Mouse (Mus musculus) liver, embryonic 14.5 days (tissue): Measurements from ENCODE around the gene Kcnt2. TPM values are rescaled to one million over a fixed set of nuclear protein-coding genes. Genes with fewer than 3 reads are reported as not detected.

Experiments
- ATAC-seq: fragments of 200-750 bp; cut with Nextera tagmentation; 2 replicates; pipeline ENCODE4 v1.8.0; 2017; ENCODE audit warnings: moderate number of reproducible peaks, mild to moderate bottlenecking, moderate library complexity; ENCODE audit not compliant: insufficient read depth
- DNase-seq, 3 experiments: peaks; one replicate each; pipeline ENCODE4 v3.0.0-alpha.2; 2012 to 2013; ENCODE audit warnings: low read depth in 3 of 3, low spot score in 3 of 3
- H3K27ac ChIP-seq: fragments of 300-500 bp; sonication (generic); 2 replicates; pipeline ENCODE4 v1.5.1; 2014; ENCODE audit warnings: moderate library complexity, mild to moderate bottlenecking, control low read depth, inconsistent platforms
- H3K27me3 ChIP-seq: fragments of 300-500 bp; sonication (generic); 2 replicates; pipeline ENCODE4 v1.6.1; 2014; ENCODE audit warnings: mild to moderate bottlenecking, low read length, moderate library complexity; ENCODE audit not compliant: control insufficient read depth, insufficient read depth
- H3K36me3 ChIP-seq: fragments of 300-500 bp; sonication (generic); replicated peaks from 2 replicates; pipeline ENCODE4 v1.6.1; 2014; ENCODE audit warnings: low read depth; ENCODE audit not compliant: control insufficient read depth, insufficient read depth
- H3K4me1 ChIP-seq, 2 experiments: fragments of 200-500 bp in 1 of 2; fragments of 300-500 bp in 1 of 2; sonication (generic) in 1 of 2; replicated peaks; 2 replicates each; pipeline ENCODE4 v1.6.1; 2012 to 2014; ENCODE audit warnings: antibody characterized with exemption in 1 of 2, inconsistent platforms in 1 of 2, low read length in 1 of 2; ENCODE audit not compliant: control insufficient read depth in 2 of 2, insufficient read depth in 2 of 2
- H3K4me2 ChIP-seq: fragments of 300-500 bp; sonication (generic); 2 replicates; pipeline ENCODE4 v1.6.1; 2014; ENCODE audit warnings: low read depth, mild to moderate bottlenecking, control low read depth, moderate library complexity
- H3K4me3 ChIP-seq, 2 experiments: fragments of 200-500 bp in 1 of 2; fragments of 300-500 bp in 1 of 2; sonication (generic) in 1 of 2; 2 replicates each; pipeline ENCODE4 v1.5.1; 2012 to 2014; ENCODE audit warnings: low read depth in 2 of 2, low read length in 2 of 2, mild to moderate bottlenecking in 2 of 2, control low read depth in 1 of 2, inconsistent platforms in 1 of 2, moderate library complexity in 1 of 2; ENCODE audit not compliant: insufficient read depth in 1 of 2
- H3K9ac ChIP-seq: fragments of 300-500 bp; sonication (generic); replicated peaks from 2 replicates; pipeline ENCODE4 v1.6.1; 2014; ENCODE audit warnings: mild to moderate bottlenecking, control low read depth, moderate library complexity
- H3K9me3 ChIP-seq: fragments of 300-500 bp; sonication (generic); 2 replicates; pipeline ENCODE4 v1.6.1; 2016; ENCODE audit warnings: low read length, mixed read lengths; ENCODE audit not compliant: control insufficient read depth
- CTCF ChIP-seq: IDR thresholded peaks from 2 replicates; pipeline ENCODE4 v1.5.1; 2016; ENCODE audit warnings: antibody characterized with exemption, low read depth, control low read depth
- EP300 ChIP-seq: IDR thresholded peaks from 2 replicates; pipeline ENCODE4 v1.6.1; 2016; ENCODE audit warnings: antibody characterized with exemption, low read depth
- WGBS: fragments of 180-500 bp; shearing (Covaris S2); extraction: QIAGEN DNeasy Blood & Tissue Kit; methylation state at CpG from one replicate; pipeline ENCODE4 v1.1.7; 2014; ENCODE audit not compliant: insufficient replicate concordance; 5-methylcytosine and 5-hydroxymethylcytosine counted together
- polyA plus RNA-seq, 2 experiments: library from polyadenylated mRNA; depleted of rRNA in 1 of 2; stranded (reverse) in 1 of 2; unstranded in 1 of 2; fragments of >200 nt; fragmentation: Nextera tagmentation in 1 of 2; extraction: Ambion mirVana in 1 of 2; gene quantifications; 2 replicates each; pipeline versions ENCODE4 v1.2.1 to v1.2.3; 2012 to 2014

Gene Kcnt2
- polyA plus RNA-seq, 2 experiments: 0.04 to 0.07 TPM

DNA sequence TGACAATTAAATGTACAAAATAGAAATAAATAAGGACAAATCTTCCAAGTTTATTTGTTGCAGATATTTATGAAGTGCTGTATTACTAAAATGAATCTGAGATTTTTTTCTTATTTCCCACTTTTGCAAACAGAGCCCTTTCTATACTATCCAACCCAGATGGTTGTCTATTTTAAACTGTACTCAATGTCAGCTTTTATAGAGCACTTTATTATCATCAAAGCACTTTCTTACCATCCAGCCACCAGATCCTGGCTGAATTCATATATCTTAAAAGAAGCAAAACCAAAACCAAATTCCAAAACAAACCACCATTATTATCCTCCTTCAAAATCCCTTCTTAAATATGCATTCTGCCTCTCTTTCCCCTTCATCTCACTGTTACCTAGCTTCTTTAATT, 151.8 kb downstream of the Kcnt2 start:
- TF ChIP-seq CTCF (no peak), EP300 (no peak)
- H3K27ac ChIP-seq: no peak overlapping the region

DNA sequence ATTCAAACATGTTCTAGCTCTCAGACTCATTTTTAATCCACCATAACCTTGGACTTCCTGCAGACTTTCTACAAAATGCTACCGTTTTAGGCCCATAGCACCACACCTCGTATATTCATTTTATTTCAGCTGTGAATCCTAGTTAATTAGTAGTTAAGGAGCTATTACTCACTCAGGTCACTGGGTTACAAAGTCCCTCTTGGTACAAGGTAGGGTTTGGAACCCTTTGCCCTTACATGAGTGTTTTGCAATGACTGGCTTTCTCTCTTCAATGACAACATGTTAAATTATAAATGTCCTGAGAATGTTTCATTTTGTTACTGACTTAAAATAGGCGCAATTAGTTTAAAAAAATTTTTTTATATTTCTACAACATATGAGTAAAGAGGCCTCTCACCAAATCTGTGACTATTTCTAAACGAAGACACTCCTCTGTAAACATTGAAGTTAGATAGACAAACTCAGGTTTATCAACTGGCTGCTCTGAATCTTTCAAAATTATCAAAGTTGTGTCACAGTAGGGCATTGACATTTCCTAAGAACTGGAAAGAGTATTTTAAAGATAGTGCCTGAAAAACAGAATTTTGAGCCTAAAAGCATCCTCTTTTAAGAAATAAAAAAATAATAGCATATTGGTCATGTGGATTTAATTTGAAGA, 160.8 kb downstream of the Kcnt2 start:
- H3K4me2 ChIP-seq: no peak overlapping the region
- no peaks in the 10 kb centered on the region for H3K9me3 ChIP-seq
- H3K4me1 ChIP-seq: no peaks in the 10 kb centered on the region
- ATAC-seq (peak; percentile 26; the same call in 1 of the 2 replicates), DNase-seq (no peak)
- H3K4me3 ChIP-seq: no peak overlapping the region
- no peaks in the 10 kb centered on the region for H3K27me3 ChIP-seq
- no peak overlapping the region for H3K27ac ChIP-seq
- TF ChIP-seq EP300 (no peak), CTCF (no peak)
- 56% methylated on average over 4 of the region's 4 CpGs for WGBS
- no peaks in the 10 kb centered on the region for H3K36me3 ChIP-seq
- H3K9ac ChIP-seq: no peak overlapping the region

More for the DNA sequence above, 151.8 kb downstream of the Kcnt2 start:
- DNase-seq: no peak
- ATAC-seq: no peak
- no peak overlapping the region for H3K4me3 ChIP-seq
- H3K9ac ChIP-seq: no peak overlapping the region
- no peak overlapping the region for H3K4me2 ChIP-seq
- H3K36me3 ChIP-seq: no peaks in the 10 kb centered on the region
- H3K9me3 ChIP-seq: no peaks in the 10 kb centered on the region
- no peaks in the 10 kb centered on the region for H3K4me1 ChIP-seq
- H3K27me3 ChIP-seq: no peaks in the 10 kb centered on the region

DNA sequence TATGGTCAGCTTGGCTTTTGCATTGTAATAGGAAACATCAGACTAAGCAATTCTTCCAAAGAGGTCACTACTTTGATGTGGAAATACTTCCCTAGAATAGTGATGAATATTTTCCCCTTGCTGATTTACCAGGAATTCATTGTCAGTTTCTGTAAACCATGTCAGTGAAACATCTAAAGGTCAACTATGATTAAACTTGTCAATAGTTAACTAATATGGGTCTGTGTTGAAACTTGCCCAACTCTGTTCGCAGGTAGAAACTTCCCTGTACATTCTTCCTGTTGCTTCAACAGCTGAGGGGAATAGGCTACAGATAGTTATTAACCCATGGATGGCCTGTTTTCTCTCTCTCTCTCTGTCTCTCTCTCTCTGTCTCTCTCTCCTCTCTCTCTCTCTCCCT, 169.8 kb downstream of the Kcnt2 start:
- Histone ChIP-seq H3K36me3 (no peaks in the 10 kb centered on the region), H3K4me3 (no peak overlapping the region), H3K4me2 (no peak overlapping the region), H3K27me3 (no peaks in the 10 kb centered on the region), H3K9me3 (no peaks in the 10 kb centered on the region), H3K27ac (no peak overlapping the region), H3K4me1 (no peaks in the 10 kb centered on the region), H3K9ac (no peak overlapping the region)
- no peak for TF ChIP-seq CTCF
- no peak for TF ChIP-seq EP300
- DNase-seq: no peak
- ATAC-seq: no peak
- 52% methylated on average over 1 of the region's 1 CpGs for WGBS

DNA sequence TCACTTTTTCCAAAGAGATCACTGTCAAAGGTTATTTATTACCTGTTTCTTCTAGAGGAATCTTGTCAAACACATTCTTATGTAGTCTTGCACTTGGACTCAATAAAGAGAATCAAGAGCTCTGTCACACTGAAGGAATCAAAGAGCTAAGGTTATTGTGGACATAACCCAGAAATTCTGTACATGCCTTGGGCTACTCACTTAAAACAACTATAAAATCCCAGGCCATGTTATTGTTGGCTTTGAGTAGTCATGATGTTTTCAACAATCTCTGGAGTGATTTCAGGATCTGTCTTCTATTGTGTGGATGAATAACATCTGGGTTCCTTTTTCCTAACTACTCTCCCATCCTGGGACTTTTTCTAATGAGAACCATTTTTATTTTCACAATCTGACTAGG, 177.0 kb downstream of the Kcnt2 start:
- Histone ChIP-seq H3K27ac (no peak overlapping the region), H3K4me3 (no peak overlapping the region), H3K9ac (no peak overlapping the region), H3K4me1 (no peaks in the 10 kb centered on the region), H3K36me3 (no peaks in the 10 kb centered on the region), H3K4me2 (no peak overlapping the region), H3K9me3 (no peaks in the 10 kb centered on the region), H3K27me3 (no peaks in the 10 kb centered on the region)
- no peak for ATAC-seq
- TF ChIP-seq CTCF: no peak
- TF ChIP-seq EP300: no peak
- no peak for DNase-seq

DNA sequence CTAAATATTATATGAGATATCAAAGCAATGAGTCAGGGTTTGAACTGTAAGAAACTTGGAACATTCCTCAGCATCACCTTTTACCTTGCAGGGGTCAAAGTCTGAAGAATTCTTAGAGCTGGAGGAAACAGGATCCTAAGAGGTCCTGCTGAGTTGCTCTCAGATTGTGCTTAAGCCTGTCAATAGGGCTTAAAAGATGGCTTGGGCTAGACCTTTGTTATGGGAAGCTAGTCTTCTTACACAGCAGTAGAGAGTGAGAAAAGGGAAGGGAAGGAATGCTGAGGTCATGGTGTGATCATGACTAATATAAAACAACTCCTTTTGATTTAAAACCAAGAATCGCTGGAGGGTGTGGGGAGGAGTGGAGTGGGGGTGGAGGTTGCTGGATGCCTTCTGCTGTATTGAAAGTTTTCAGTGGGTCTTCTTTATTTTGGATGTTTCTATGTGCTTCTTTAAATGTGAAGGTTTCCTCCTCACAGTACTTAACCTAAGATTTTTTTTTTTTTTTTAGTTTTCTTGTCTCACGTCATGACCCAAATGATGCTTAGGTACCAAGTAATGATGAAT, 183.4 kb downstream of the Kcnt2 start:
- no peaks in the 10 kb centered on the region for H3K9me3 ChIP-seq
- no peak for TF ChIP-seq EP300
- TF ChIP-seq CTCF: no peak
- no peak for DNase-seq
- H3K4me1 ChIP-seq: no peaks in the 10 kb centered on the region
- H3K27ac ChIP-seq: no peak overlapping the region
- H3K4me3 ChIP-seq: no peak overlapping the region
- H3K36me3 ChIP-seq: no peaks in the 10 kb centered on the region
- no peak overlapping the region for H3K4me2 ChIP-seq
- ATAC-seq: no peak
- WGBS: 45% methylated on average over 2 of the region's 2 CpGs
- no peaks in the 10 kb centered on the region for H3K27me3 ChIP-seq
- no peak overlapping the region for H3K9ac ChIP-seq
